In the genomic region with DNA sequence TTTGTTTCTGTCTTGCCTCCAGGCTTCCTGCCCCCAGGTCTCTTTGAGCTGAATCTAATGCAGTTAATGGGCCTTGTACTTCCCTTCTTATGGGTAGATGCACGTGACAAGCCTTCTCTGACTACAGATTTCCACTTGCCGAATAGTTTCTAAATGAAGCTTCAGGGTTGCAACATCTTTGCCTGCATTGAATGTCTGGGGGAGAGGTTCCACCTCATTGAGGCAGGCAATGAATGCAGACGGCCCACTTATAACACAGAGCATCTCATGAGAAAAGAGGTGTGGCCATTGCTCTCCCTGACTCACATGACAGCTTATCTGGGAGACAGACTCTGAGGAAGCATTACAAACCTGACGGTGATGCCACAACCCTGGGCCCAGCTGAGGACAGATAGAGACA, we compare ENCODE assay signal across 18 mouse cellular contexts.
DNase-seq lines count a peak whose midpoint lies in the region; ATAC-seq and TF ChIP-seq lines count a peak whose summit lies in the region.
"Had no signal": no experiment of that assay in that cellular context is flagged by ENCODE, and none has a peak within 500 bp of the region (broad histone marks: within the 10 kb centered on the region; RNA-seq: fewer than 3 reads in every experiment).

No protein-coding gene starts in this region.

- H3K36me3 ChIP-seq in liver, adult 2 months (ENCODE audit: control insufficient read depth, insufficient read depth, low read length): no peaks in the 10 kb centered on the region
- H3K36me3 ChIP-seq: embryonic facial prominence, embryonic 13.5 days; midbrain, embryonic 15.5 days; neural tube, embryonic 15.5 days had no signal

- no peaks in the 10 kb centered on the region for H3K27me3 ChIP-seq in liver, adult 2 months (ENCODE audit: control insufficient read depth, insufficient read depth, low read length)
- H3K27me3 ChIP-seq: embryonic facial prominence, embryonic 13.5 days; midbrain, embryonic 15.5 days; neural tube, embryonic 15.5 days had no signal

- H3K27ac ChIP-seq in liver, adult 2 months (replicated peaks; ENCODE audit: insufficient read depth, low read depth, low read length): no peak overlapping the region; the same call in 1 of the 2 replicates
- H3K27ac ChIP-seq: embryonic facial prominence, embryonic 13.5 days; gastrocnemius, adult 2 months; midbrain, embryonic 15.5 days; neural tube, embryonic 15.5 days had no signal

- H3K9ac ChIP-seq in liver, adult 2 months (ENCODE audit: low read depth, low read length): no peak overlapping the region
- H3K9ac ChIP-seq: embryonic facial prominence, embryonic 13.5 days; lung, embryonic 14.5 days; midbrain, embryonic 15.5 days; neural tube, embryonic 15.5 days had no signal

- H3K4me1 ChIP-seq in liver, adult 2 months (ENCODE audit: control insufficient read depth, insufficient read depth, low read length): peaks cover 7% of the 10 kb centered on the region; the same call in 1 of the 2 replicates
- H3K4me1 ChIP-seq: embryonic facial prominence, embryonic 13.5 days; midbrain, embryonic 15.5 days; neural tube, embryonic 15.5 days had no signal

- H3K79me2 ChIP-seq in liver, adult 2 months (ENCODE audit: control insufficient read depth, insufficient read depth, low read length): no peaks in the 10 kb centered on the region

- 57% methylated on average over 4 of the region's 4 CpGs for WGBS in liver, adult 2 months

- intact Hi-C loops in left cerebral cortex, postnatal 25 days (cut with DNase I): no loop called here

- peak; percentile 57 for ATAC-seq in CD4-positive, CD25-positive, alpha-beta regulatory T cell, adult 4 months
- ATAC-seq: midbrain, embryonic 15.5 days had no signal

- H3K4me3 ChIP-seq in liver, adult 2 months (ENCODE audit: insufficient read depth, low read depth, low read length): no peak overlapping the region
- H3K4me3 ChIP-seq: embryonic facial prominence, embryonic 13.5 days; gastrocnemius, adult 2 months; midbrain, embryonic 15.5 days; neural tube, embryonic 15.5 days had no signal

- peak; percentile 60 for DNase-seq in liver, adult 2 months (ENCODE audit: extremely low read depth, low read depth, low spot score)
- no peak for DNase-seq in liver
- DNase-seq in c-Kit-positive CD71-negative TER-119-negative erythroid progenitor cells, embryonic 14.5 days (ENCODE audit: low read depth): peak; percentile 40
- peak; percentile 42 to 54 for DNase-seq in monocyte, adult 2 months (ENCODE audit: low read depth in 1 of 2, low spot score in 2 of 2)
- DNase-seq in adrenal gland, adult (ENCODE audit: inconsistent age in 2 of 2, low spot score in 1 of 2): no peak
- no peak for DNase-seq in cerebellum, postnatal 36 days
- DNase-seq in left cerebral cortex, postnatal 25 days (ENCODE audit: low spot score in 2 of 2): no peak
- DNase-seq: cerebellum, postnatal 10 days; gastrocnemius, adult 2 months; heart, postnatal 4 days; kidney, adult 18-20 months; lung, embryonic 14.5 days; right cerebral cortex, postnatal 25 days; thymus, postnatal 14 days had no signal

- TF ChIP-seq CTCF in liver, adult 2 months (IDR thresholded peaks at IDR 0.05; ENCODE audit: low read depth, low read length): no peak

- no peak for TF ChIP-seq POLR2A in liver, adult 2 months (IDR thresholded peaks at IDR 0.05; ENCODE audit: extremely low read depth, insufficient read depth, low read length)

Comparison
In these comparisons a context has a peak if more than half of its experiments do, and no peak if none do; other contexts are left out.
1. DNase-seq: peak in liver, adult 2 months (single experiment), c-Kit-positive CD71-negative TER-119-negative erythroid progenitor cells, embryonic 14.5 days (single experiment) and monocyte, adult 2 months (2 of 2); none in liver (single experiment), adrenal gland, adult (0 of 2), cerebellum, postnatal 36 days (0 of 2) and left cerebral cortex, postnatal 25 days (0 of 2).